Mouse (Mus musculus): ENCODE measurements at regions not wholly inside any gene's neighbourhood (a gene's known extent, or its start where the extent isn't known, plus 50 kb on each side); places are given as distances from the start of the nearest gene placed in this dataset.
"Not testable (repeated sequence)": the region's sequence is repeated elsewhere in the genome, so short reads cannot be mapped to it uniquely, and the experiment has no call there.

- DNase-seq (ENCODE audit: low spot score): not testable (repeated sequence)
These were observed 139.5 kb downstream of the Slc6a15 start for GRCm38 (mm10) chr10:103507051-103507450.

GRCm38 (mm10) chr10:103544502-103544901, 176.9 kb downstream of the Slc6a15 start:
- no peak for DNase-seq (ENCODE audit: low spot score)

- DNase-seq (ENCODE audit: low spot score): no peak
These were observed 181.9 kb downstream of the Slc6a15 start for GRCm38 (mm10) chr10:103549510-103549909.

- DNase-seq (ENCODE audit: low spot score): no peak
These were observed 217.5 kb downstream of the Slc6a15 start for GRCm38 (mm10) chr10:103585097-103585496.

- no peak for DNase-seq (ENCODE audit: low spot score)
These were observed 217.9 kb downstream of the Slc6a15 start for GRCm38 (mm10) chr10:103585504-103585903.

GRCm38 (mm10) chr10:103591985-103592384, 224.4 kb downstream of the Slc6a15 start:
- no peak for DNase-seq (ENCODE audit: low spot score)

- no peak for DNase-seq (ENCODE audit: low spot score)
These were observed 273.6 kb downstream of the Slc6a15 start for GRCm38 (mm10) chr10:103641162-103641561.

GRCm38 (mm10) chr10:103649848-103650247, 282.3 kb downstream of the Slc6a15 start:
- DNase-seq (ENCODE audit: low spot score): no peak

- DNase-seq (ENCODE audit: low spot score): no peak
These were observed 305.5 kb downstream of the Slc6a15 start for GRCm38 (mm10) chr10:103673081-103673480.

- no peak for DNase-seq (ENCODE audit: low spot score)
These were observed 306.2 kb downstream of the Slc6a15 start for GRCm38 (mm10) chr10:103673765-103674164.

GRCm38 (mm10) chr10:103692682-103693081, 325.1 kb downstream of the Slc6a15 start:
- DNase-seq (ENCODE audit: low spot score): no peak

GRCm38 (mm10) chr10:103715080-103715725, 347.6 kb downstream of the Slc6a15 start:
- DNase-seq (ENCODE audit: low spot score): no peak

GRCm38 (mm10) chr10:103718998-103719662, 351.5 kb downstream of the Slc6a15 start:
- DNase-seq (ENCODE audit: low spot score): peak; percentile 18

GRCm38 (mm10) chr10:103726680-103727079, 359.1 kb downstream of the Slc6a15 start:
- DNase-seq (ENCODE audit: low spot score): no peak

- DNase-seq (ENCODE audit: low spot score): no peak
These were observed 363.9 kb downstream of the Slc6a15 start for GRCm38 (mm10) chr10:103731522-103731921.

GRCm38 (mm10) chr10:103731981-103732380, 364.4 kb downstream of the Slc6a15 start:
- DNase-seq (ENCODE audit: low spot score): no peak

- DNase-seq (ENCODE audit: low spot score): no peak
These were observed 362.7 kb upstream of the Gm21293 start for GRCm38 (mm10) chr10:103780127-103780526.

- DNase-seq (ENCODE audit: low spot score): no peak
These were observed 357.9 kb upstream of the Gm21293 start for GRCm38 (mm10) chr10:103784920-103785319.

GRCm38 (mm10) chr10:103829079-103829478, 313.7 kb upstream of the Gm21293 start:
- no peak for DNase-seq (ENCODE audit: low spot score)

GRCm38 (mm10) chr10:103832063-103832462, 310.7 kb upstream of the Gm21293 start:
- no peak for DNase-seq (ENCODE audit: low spot score)

GRCm38 (mm10) chr10:103855211-103855610, 287.6 kb upstream of the Gm21293 start:
- DNase-seq (ENCODE audit: low spot score): no peak

GRCm38 (mm10) chr10:103860890-103861289, 281.9 kb upstream of the Gm21293 start:
- no peak for DNase-seq (ENCODE audit: low spot score)

GRCm38 (mm10) chr10:103862120-103862519, 280.7 kb upstream of the Gm21293 start:
- DNase-seq (ENCODE audit: low spot score): no peak
